Mouse (Mus musculus) bone marrow macrophage, adult 2 months (primary cell): ENCODE measurements around the gene Tia1. TPM values are rescaled to one million over a fixed set of nuclear protein-coding genes. Genes with fewer than 3 reads are reported as not detected.

Experiments used
- H3K27ac ChIP-seq: 2 replicates; pipeline ENCODE4 v1.5.1; 2012; ENCODE audit warnings: low read depth, low read length; ENCODE audit not compliant: insufficient read depth
- H3K4me1 ChIP-seq: 2 replicates; pipeline ENCODE4 v1.6.1; 2012; ENCODE audit warnings: low read length; ENCODE audit not compliant: control insufficient read depth, insufficient read depth
- H3K4me3 ChIP-seq: 2 replicates; pipeline ENCODE4 v1.5.1; 2012; ENCODE audit warnings: mild to moderate bottlenecking, low read length, moderate library complexity; ENCODE audit not compliant: insufficient read depth
- CTCF ChIP-seq: IDR thresholded peaks from 2 replicates; pipeline ENCODE4 v1.5.1; 2012; ENCODE audit warnings: low read depth, mild to moderate bottlenecking, low read length, moderate library complexity
- POLR2A ChIP-seq: IDR thresholded peaks from 2 replicates; pipeline ENCODE4 v1.6.1; 2012; ENCODE audit warnings: mild to moderate bottlenecking, low read depth, low read length, borderline replicate concordance
- polyA plus RNA-seq: library from polyadenylated mRNA; stranded (reverse); fragments of >200 nt; gene quantifications from 2 replicates; pipeline ENCODE4 v1.2.4, GENCODE M21; 2012; ENCODE audit not compliant: missing spikeins, insufficient read depth, insufficient read length

Gene Tia1
- polyA plus RNA-seq, 1 experiment = 49.7 TPM

GRCm38 (mm10) chr6:86384692-86385091, 19.3 kb upstream of the Tia1 start:
- TF ChIP-seq CTCF = no peak
- no peak overlapping the region for H3K4me3 ChIP-seq
- no peak overlapping the region for H3K27ac ChIP-seq
- no peaks in the 10 kb centered on the region for H3K4me1 ChIP-seq

- Histone ChIP-seq H3K27ac (no peak overlapping the region), H3K4me1 (no peaks in the 10 kb centered on the region), H3K4me3 (no peak overlapping the region)
- TF ChIP-seq POLR2A = no peak
- no peak for TF ChIP-seq CTCF
Measured at GRCm38 (mm10) chr6:86385362-86386104, 18.5 kb upstream of the Tia1 start.

DNA sequence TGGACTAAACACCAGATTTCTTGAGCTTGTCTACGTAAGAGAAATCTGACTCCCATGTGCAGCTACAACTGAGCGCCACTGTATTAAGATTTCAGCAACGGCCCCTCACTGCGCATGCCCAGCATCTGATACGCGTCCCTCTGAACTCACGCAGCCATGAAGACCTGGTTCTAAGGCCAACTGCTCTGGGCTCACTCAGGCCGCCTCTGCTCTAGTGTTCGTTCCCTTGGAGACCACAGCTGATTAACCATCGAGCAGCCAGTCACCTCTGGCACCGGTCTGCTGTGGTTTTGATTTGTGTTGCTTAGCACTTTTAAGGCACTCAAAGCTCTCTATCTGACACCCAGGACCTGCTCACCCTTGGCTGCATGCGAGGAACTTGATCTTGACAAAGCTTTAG, 16.7 kb upstream of the Tia1 start:
- H3K27ac ChIP-seq = no peak overlapping the region
- no peak overlapping the region for H3K4me3 ChIP-seq
- TF ChIP-seq CTCF = no peak
- TF ChIP-seq POLR2A = no peak
- H3K4me1 ChIP-seq = no peaks in the 10 kb centered on the region

- TF ChIP-seq CTCF (no peak), POLR2A (no peak)
- Histone ChIP-seq H3K27ac (no peak overlapping the region), H3K4me3 (no peak overlapping the region), H3K4me1 (no peaks in the 10 kb centered on the region)
Measured at GRCm38 (mm10) chr6:86388461-86388860, 15.6 kb upstream of the Tia1 start.

DNA sequence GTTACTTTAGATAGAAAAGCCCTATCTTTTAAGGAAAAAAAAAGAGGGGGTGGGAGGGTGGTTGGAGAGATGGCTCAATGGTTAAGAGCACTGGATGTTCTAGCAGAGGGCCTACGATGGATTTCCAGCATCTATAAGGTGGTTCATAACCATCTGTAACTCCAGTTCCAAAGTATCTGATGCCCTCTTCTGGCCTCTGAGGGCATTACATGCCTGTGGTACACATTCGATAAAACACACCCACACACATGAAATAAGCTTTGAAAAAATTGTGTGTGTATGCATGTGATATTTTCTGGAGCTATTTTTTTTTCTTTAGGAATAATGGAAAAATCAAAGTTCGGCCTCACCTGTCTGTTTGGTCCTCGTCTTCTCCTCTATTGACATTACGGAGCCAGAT, 12.7 kb upstream of the Tia1 start:
- TF ChIP-seq POLR2A = no peak
- no peak overlapping the region for H3K4me3 ChIP-seq
- peaks cover 7% of the 10 kb centered on the region for H3K4me1 ChIP-seq
- no peak overlapping the region for H3K27ac ChIP-seq

GRCm38 (mm10) chr6:86393187-86393586, 10.8 kb upstream of the Tia1 start:
- H3K4me1 ChIP-seq = peaks cover 13% of the 10 kb centered on the region
- no peak overlapping the region for H3K4me3 ChIP-seq
- TF ChIP-seq POLR2A = no peak
- no peak overlapping the region for H3K27ac ChIP-seq

DNA sequence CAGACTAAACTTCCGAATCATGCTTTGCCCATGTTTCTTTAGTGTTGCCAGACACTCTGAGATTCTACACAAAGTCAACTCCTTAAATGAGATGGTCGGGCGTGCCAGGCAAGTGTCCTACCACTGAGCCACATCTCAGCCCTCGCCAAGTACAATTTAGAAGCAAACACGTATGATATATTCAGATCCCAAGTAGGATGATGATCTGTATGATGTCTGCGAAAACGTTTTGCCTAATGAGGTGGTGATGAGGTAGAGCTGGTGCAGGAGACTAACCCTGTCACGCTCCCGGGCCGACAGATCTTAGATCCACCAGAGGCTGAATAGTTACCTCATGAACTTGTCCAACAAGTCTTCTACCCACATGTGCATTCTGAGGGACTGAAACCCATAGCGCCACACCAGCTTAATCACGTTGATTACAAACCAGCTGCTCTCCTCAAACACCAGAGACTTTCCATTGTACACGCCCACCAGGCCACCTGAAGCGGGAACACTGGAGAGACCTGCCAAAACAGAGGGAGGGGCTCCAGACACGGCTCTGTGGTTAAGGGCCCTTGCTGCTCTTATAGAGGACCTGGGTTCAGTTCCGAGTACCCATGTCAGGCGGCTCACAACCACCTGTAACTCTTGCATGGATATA, 9.8 kb upstream of the Tia1 start:
- no peak overlapping the region for H3K4me3 ChIP-seq
- peaks cover 18% of the 10 kb centered on the region for H3K4me1 ChIP-seq
- no peak overlapping the region for H3K27ac ChIP-seq
- TF ChIP-seq CTCF (no peak), POLR2A (no peak)

DNA sequence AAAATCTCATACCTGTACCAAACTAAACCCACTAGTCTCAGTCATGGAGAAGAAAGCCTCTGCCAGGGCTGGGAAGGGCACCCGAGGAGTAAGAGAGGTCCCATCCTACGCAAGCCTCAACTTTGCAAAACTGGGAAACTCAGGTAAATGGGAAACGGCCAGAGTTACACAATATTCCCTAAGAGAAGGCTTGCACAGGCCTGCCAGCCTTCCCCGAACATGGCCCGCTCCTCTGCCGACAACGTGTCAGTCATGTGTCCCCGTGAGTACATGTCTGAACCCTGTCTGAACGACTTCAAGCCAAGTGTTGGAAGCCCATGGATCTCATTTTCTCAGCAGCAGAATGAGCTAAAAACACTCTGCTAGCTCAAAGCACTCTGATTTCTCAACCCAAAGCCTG, 9.0 kb upstream of the Tia1 start:
- no peak overlapping the region for H3K27ac ChIP-seq

GRCm38 (mm10) chr6:86395969-86396368, 8.1 kb upstream of the Tia1 start:
- Histone ChIP-seq H3K4me3 (peak overlapping the region; percentile 84), H3K4me1 (peaks cover 28% of the 10 kb centered on the region), H3K27ac (peak overlapping the region; percentile 76)
- TF ChIP-seq POLR2A = no peak
- TF ChIP-seq CTCF = no peak

More for the DNA sequence above, 9.0 kb upstream of the Tia1 start:
- Histone ChIP-seq H3K4me1 (peaks cover 22% of the 10 kb centered on the region), H3K4me3 (peak overlapping the region; percentile 14; the same call in 1 of the 2 replicates)
- TF ChIP-seq CTCF = no peak

DNA sequence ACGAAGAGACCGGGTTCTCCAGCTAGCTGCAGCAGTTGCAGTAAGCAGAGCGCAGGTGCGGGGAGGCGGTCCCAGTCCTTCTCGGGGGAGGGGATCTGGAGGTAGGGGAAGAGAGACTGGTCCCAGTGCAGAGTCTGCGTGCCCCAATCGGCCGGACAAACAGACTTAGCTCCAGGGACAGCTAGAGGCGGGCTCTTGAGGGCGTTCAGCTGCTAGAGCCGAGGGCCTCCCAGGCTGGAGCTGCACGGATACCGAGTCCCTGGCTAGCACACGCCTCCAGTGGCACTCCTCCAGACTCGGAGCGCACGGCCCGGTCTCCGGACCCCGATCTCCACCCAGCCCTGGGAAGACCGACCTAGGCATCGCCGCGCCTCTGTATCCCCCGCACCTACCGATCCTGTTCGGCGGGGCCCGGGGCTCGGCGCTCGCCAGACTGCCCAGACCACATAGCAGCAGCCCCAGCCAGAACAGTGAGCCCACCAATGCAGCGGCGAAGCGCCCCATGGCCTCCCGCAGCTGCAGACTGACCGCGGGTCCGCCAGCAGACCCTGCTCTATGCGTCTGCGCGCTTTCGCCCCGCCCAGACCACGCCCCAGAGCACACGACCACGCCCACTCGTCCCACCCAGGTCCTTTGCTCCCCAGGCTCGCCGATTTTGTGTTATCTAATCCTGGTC, 7.3 kb upstream of the Tia1 start, which contains the start of gene Pcyox1:
Gene Pcyox1 (minus strand): TSS at position 574 of the 676 bp plus-strand sequence.
- H3K27ac ChIP-seq = peak within 1 kb of the TSS; percentile 76
- peak within 1 kb of the TSS; percentile 84 for H3K4me3 ChIP-seq
- H3K4me1 ChIP-seq = peaks cover 28% of the 10 kb centered on the region
- TF ChIP-seq POLR2A (peak; percentile 64; the same call in 1 of the 2 replicates), CTCF (no peak)
